Mouse (Mus musculus): Measurements from ENCODE around the gene Fgfr2.

DNA sequence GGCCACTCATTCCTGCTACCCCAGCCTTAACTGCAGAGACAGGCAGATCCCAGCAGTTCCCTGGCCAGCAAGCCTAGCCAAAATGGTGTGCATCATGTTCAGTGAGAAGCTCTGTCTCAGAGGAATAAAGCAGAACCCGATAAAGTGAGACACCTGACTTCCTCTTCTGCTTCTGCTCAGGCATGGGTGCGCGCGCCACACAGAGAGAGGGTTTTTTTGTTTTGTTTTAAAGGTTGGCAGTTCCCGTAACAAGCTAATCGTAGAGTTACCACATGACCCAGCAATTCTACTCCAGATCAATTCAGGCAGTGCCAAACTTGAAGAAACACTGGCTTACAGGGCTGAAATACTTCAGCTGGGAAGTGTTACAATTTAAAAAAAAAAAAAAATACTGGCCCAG, 554.3 kb downstream of the Fgfr2 start:
- TF ChIP-seq POLR2A (IDR thresholded peaks at IDR 0.05; ENCODE audit: borderline replicate concordance, extremely low read depth, low read depth, low read length) (no peak), CTCF (IDR thresholded peaks at IDR 0.05; ENCODE audit: insufficient read depth, low read length) (no peak)
